Comparison of ENCODE assay signal across 14 mouse cellular contexts in genomic region chr15:97749841-97750240, GRCm38 (mm10). TPM values are rescaled to one million over a fixed set of nuclear protein-coding genes. Genes with fewer than 3 reads are reported as not detected.
A peak's percentile ranks its signal among the peaks of the same experiment; 100 is the strongest.
DNase-seq lines count a peak whose midpoint lies in the region; ATAC-seq and TF ChIP-seq lines count a peak whose summit lies in the region.
"Had no signal": no experiment of that assay in that cellular context is flagged by ENCODE, and none has a peak within 500 bp of the region (broad histone marks: within the 10 kb centered on the region; RNA-seq: fewer than 3 reads in every experiment).

No protein-coding gene starts in this region.

- no peak for ATAC-seq in forebrain, embryonic 16.5 days
- no peak for ATAC-seq in hindbrain, embryonic 11.5 days (ENCODE audit: low FRiP score)
- ATAC-seq in G1E (ENCODE audit: extremely low read depth, insufficient number of reproducible peaks, low FRiP score, poor library complexity, severe bottlenecking) = no peak
- 0 out of 2 replicates have a peak, but pooled peaks have one; percentile 2 for ATAC-seq in limb, embryonic 13.5 days (ENCODE audit: low FRiP score, low read depth)

- WGBS in forebrain, embryonic 10.5 days = 93% methylated on average over 13 of the region's 13 CpGs
- 90% methylated on average over 13 of the region's 13 CpGs for WGBS in forebrain, embryonic 16.5 days
- 90% methylated on average over 13 of the region's 13 CpGs for WGBS in hindbrain, embryonic 10.5 days
- 89% methylated on average over 13 of the region's 13 CpGs for WGBS in hindbrain, embryonic 11.5 days
- WGBS in limb, embryonic 13.5 days = 83% methylated on average over 13 of the region's 13 CpGs

- H3K27ac ChIP-seq in forebrain, embryonic 10.5 days = peak overlapping the region; percentile 45; the same call in 1 of the 2 replicates
- no peak overlapping the region for H3K27ac ChIP-seq in forebrain, embryonic 16.5 days (ENCODE audit: low read length)
- H3K27ac ChIP-seq in hindbrain, embryonic 10.5 days = peak overlapping the region; percentile 76; the same call in 1 of the 2 replicates
- H3K27ac ChIP-seq in hindbrain, embryonic 11.5 days (ENCODE audit: low read depth, low read length) = no peak overlapping the region
- H3K27ac ChIP-seq in limb, embryonic 13.5 days = peak overlapping the region; percentile 76; the same call in 1 of the 2 replicates

- DNase-seq in forebrain, embryonic 10.5 days (ENCODE audit: extremely low spot score, low spot score) = no peak
- no peak for DNase-seq in hindbrain, embryonic 10.5 days (ENCODE audit: low spot score)
- no peak for DNase-seq in hindbrain, embryonic 11.5 days (ENCODE audit: low spot score)
- no peak for DNase-seq in G1E (ENCODE audit: low spot score)
- no peak for DNase-seq in natural killer cell, adult 2 months (ENCODE audit: low spot score in 2 of 2)
- DNase-seq in adrenal gland, adult 2 months = no peak
- DNase-seq: cerebellum, postnatal 10 days; kidney, adult 18-20 months had no signal

- H3K36me3 ChIP-seq in forebrain, embryonic 10.5 days (replicated peaks) = no peaks in the 10 kb centered on the region
- no peaks in the 10 kb centered on the region for H3K36me3 ChIP-seq in forebrain, embryonic 16.5 days (ENCODE audit: control insufficient read depth, insufficient read depth)
- no peaks in the 10 kb centered on the region for H3K36me3 ChIP-seq in hindbrain, embryonic 10.5 days
- no peaks in the 10 kb centered on the region for H3K36me3 ChIP-seq in hindbrain, embryonic 11.5 days (ENCODE audit: control insufficient read depth, insufficient read depth, low read length)
- H3K36me3 ChIP-seq in G1E (replicated peaks) = peaks cover 24% of the 10 kb centered on the region
- no peaks in the 10 kb centered on the region for H3K36me3 ChIP-seq in limb, embryonic 13.5 days
- H3K36me3 ChIP-seq: stomach, embryonic 15.5 days had no signal

- peaks cover 33% of the 10 kb centered on the region for H3K4me1 ChIP-seq in forebrain, embryonic 10.5 days
- peaks cover 11% of the 10 kb centered on the region for H3K4me1 ChIP-seq in forebrain, embryonic 16.5 days (replicated peaks; ENCODE audit: control insufficient read depth, insufficient read depth, low read length)
- peaks cover 57% of the 10 kb centered on the region for H3K4me1 ChIP-seq in hindbrain, embryonic 10.5 days (replicated peaks)
- H3K4me1 ChIP-seq in hindbrain, embryonic 11.5 days (replicated peaks; ENCODE audit: control insufficient read depth, insufficient read depth, low read length) = peaks cover 2% of the 10 kb centered on the region; the same call in 1 of the 2 replicates
- peaks cover 30% of the 10 kb centered on the region for H3K4me1 ChIP-seq in G1E (ENCODE audit: insufficient read depth, low read depth, low read length)
- peaks cover 36% of the 10 kb centered on the region for H3K4me1 ChIP-seq in limb, embryonic 13.5 days

- H3K27me3 ChIP-seq in forebrain, embryonic 10.5 days (ENCODE audit: poor library complexity, severe bottlenecking) = no peaks in the 10 kb centered on the region
- H3K27me3 ChIP-seq in forebrain, embryonic 16.5 days (replicated peaks; ENCODE audit: control insufficient read depth, insufficient read depth, low read length) = no peaks in the 10 kb centered on the region
- peaks cover 11% of the 10 kb centered on the region; the same call in 1 of the 2 replicates for H3K27me3 ChIP-seq in hindbrain, embryonic 10.5 days (ENCODE audit: insufficient read depth, poor library complexity, severe bottlenecking)
- no peaks in the 10 kb centered on the region for H3K27me3 ChIP-seq in hindbrain, embryonic 11.5 days (ENCODE audit: control insufficient read depth, insufficient read depth, low read length)
- H3K27me3 ChIP-seq in G1E (ENCODE audit: insufficient read depth, low read length) = peaks cover 34% of the 10 kb centered on the region; the same call in 1 of the 2 replicates
- H3K27me3 ChIP-seq in limb, embryonic 13.5 days = no peaks in the 10 kb centered on the region
- H3K27me3 ChIP-seq: limb, embryonic 15.5 days; stomach, embryonic 15.5 days had no signal

- no peak overlapping the region for H3K9ac ChIP-seq in forebrain, embryonic 16.5 days (replicated peaks; ENCODE audit: low read depth, low read length)
- H3K9ac ChIP-seq in hindbrain, embryonic 11.5 days (ENCODE audit: low read depth, low read length) = no peak overlapping the region
- 0 out of 2 replicates have a peak overlapping the region, but pooled peaks have one; percentile 13 for H3K9ac ChIP-seq in limb, embryonic 13.5 days
- H3K9ac ChIP-seq: limb, embryonic 15.5 days; stomach, embryonic 15.5 days had no signal

- no peak overlapping the region for H3K4me2 ChIP-seq in forebrain, embryonic 16.5 days (ENCODE audit: low read length)
- H3K4me2 ChIP-seq in hindbrain, embryonic 11.5 days (replicated peaks; ENCODE audit: low read depth, low read length) = no peak overlapping the region
- H3K4me2 ChIP-seq in limb, embryonic 13.5 days (replicated peaks) = 0 out of 2 replicates have a peak overlapping the region, but pooled peaks have one; percentile 34
- H3K4me2 ChIP-seq: stomach, embryonic 15.5 days had no signal

- H3K9me3 ChIP-seq in forebrain, embryonic 10.5 days = no peaks in the 10 kb centered on the region
- no peaks in the 10 kb centered on the region for H3K9me3 ChIP-seq in forebrain, embryonic 16.5 days (ENCODE audit: control insufficient read depth, low read length)
- no peaks in the 10 kb centered on the region for H3K9me3 ChIP-seq in hindbrain, embryonic 10.5 days
- H3K9me3 ChIP-seq in hindbrain, embryonic 11.5 days (ENCODE audit: control insufficient read depth, low read length) = no peaks in the 10 kb centered on the region
- H3K9me3 ChIP-seq in G1E (replicated peaks) = no peaks in the 10 kb centered on the region
- no peaks in the 10 kb centered on the region for H3K9me3 ChIP-seq in limb, embryonic 13.5 days
- H3K9me3 ChIP-seq: limb, embryonic 15.5 days; megakaryocyte, embryonic 14.5 days; stomach, embryonic 15.5 days had no signal

- no peak overlapping the region for H3K4me3 ChIP-seq in forebrain, embryonic 10.5 days
- H3K4me3 ChIP-seq in forebrain, embryonic 16.5 days (replicated peaks; ENCODE audit: low read length) = no peak overlapping the region
- no peak overlapping the region for H3K4me3 ChIP-seq in hindbrain, embryonic 10.5 days
- no peak overlapping the region for H3K4me3 ChIP-seq in hindbrain, embryonic 11.5 days (ENCODE audit: low read depth, low read length)
- peak overlapping the region; percentile 21; the same call in 1 of the 2 replicates for H3K4me3 ChIP-seq in G1E (ENCODE audit: low read depth, low read length)
- no peak overlapping the region for H3K4me3 ChIP-seq in limb, embryonic 13.5 days
- H3K4me3 ChIP-seq: limb, embryonic 15.5 days; stomach, embryonic 15.5 days had no signal

- no peak for TF ChIP-seq CTCF in G1E (IDR thresholded peaks at IDR 0.05; ENCODE audit: low read depth, low read length)

RNA-seq across cellular contexts. Expression of gene Rapgef3, which starts 17.9 kb away (rescaled TPM):
- polyA plus RNA-seq in forebrain, embryonic 10.5 days (2016; fragmentation: Nextera tagmentation; extraction: Ambion mirVana) = 5.4 and 6.3 TPM in 2 replicates
- 8.9 and 13.3 TPM in 2 replicates for polyA plus RNA-seq in forebrain, embryonic 16.5 days (2015; fragmentation: Nextera tagmentation; extraction: Ambion mirVana)
- polyA plus RNA-seq in hindbrain, embryonic 10.5 days (2016; fragmentation: Nextera tagmentation; extraction: Ambion mirVana) = 6.2 and 6.7 TPM in 2 replicates
- polyA plus RNA-seq in hindbrain, embryonic 11.5 days (2014; fragmentation: Nextera tagmentation; extraction: Ambion mirVana) = 3.6 and 4.0 TPM in 2 replicates
- total RNA-seq in G1E (2014; fragmentation: Nextera tagmentation) (not detected in 2 replicates), G1E (2017) (under 0.01 and 0.05 TPM in 2 replicates)
- polyA plus RNA-seq in G1E (2012) = 0.23 and 0.25 TPM in 2 replicates
- 10.9 and 11.2 TPM in 2 replicates for polyA plus RNA-seq in limb, embryonic 13.5 days (2015; fragmentation: Nextera tagmentation; extraction: Ambion mirVana)
- 10 to 100 TPM; 13.4 to 18.6 TPM for total RNA-seq in adrenal gland, adult 2 months (2021)
- 44.5 and 52.6 TPM in 2 replicates for polyA plus RNA-seq in adrenal gland, adult 2 months (2012; rRNA removed)

RNA-seq across cellular contexts. Expression of gene Endou, which starts 18.7 kb away (rescaled TPM):
- polyA plus RNA-seq in forebrain, embryonic 10.5 days (2016; fragmentation: Nextera tagmentation; extraction: Ambion mirVana) = 0.11 and 0.12 TPM in 2 replicates
- polyA plus RNA-seq in forebrain, embryonic 16.5 days (2015; fragmentation: Nextera tagmentation; extraction: Ambion mirVana) = 0.18 and 0.42 TPM in 2 replicates
- 0.07 and 0.08 TPM in 2 replicates for polyA plus RNA-seq in hindbrain, embryonic 10.5 days (2016; fragmentation: Nextera tagmentation; extraction: Ambion mirVana)
- polyA plus RNA-seq in hindbrain, embryonic 11.5 days (2014; fragmentation: Nextera tagmentation; extraction: Ambion mirVana) = 0.11 TPM in 1 of 2 replicates, not detected in the other
- total RNA-seq in G1E (2014; fragmentation: Nextera tagmentation) (not detected in 2 replicates), G1E (2017) (0.05 and 0.17 TPM in 2 replicates)
- not detected in 2 replicates for polyA plus RNA-seq in G1E (2012)
- 2.7 and 3.0 TPM in 2 replicates for polyA plus RNA-seq in limb, embryonic 13.5 days (2015; fragmentation: Nextera tagmentation; extraction: Ambion mirVana)
- under 1 TPM; 0.35 to 0.66 TPM for total RNA-seq in adrenal gland, adult 2 months (2021)
- 0.38 and 0.66 TPM in 2 replicates for polyA plus RNA-seq in adrenal gland, adult 2 months (2012; rRNA removed)
- polyA plus RNA-seq: neural tube, embryonic 14.5 days had no signal

RNA-seq across cellular contexts. Expression of gene Slc48a1, which starts 28.5 kb away (rescaled TPM):
- 28.7 and 32.2 TPM in 2 replicates for polyA plus RNA-seq in forebrain, embryonic 10.5 days (2016; fragmentation: Nextera tagmentation; extraction: Ambion mirVana)
- 72.9 and 78.2 TPM in 2 replicates for polyA plus RNA-seq in forebrain, embryonic 16.5 days (2015; fragmentation: Nextera tagmentation; extraction: Ambion mirVana)
- polyA plus RNA-seq in hindbrain, embryonic 10.5 days (2016; fragmentation: Nextera tagmentation; extraction: Ambion mirVana) = 28.8 and 31.3 TPM in 2 replicates
- polyA plus RNA-seq in hindbrain, embryonic 11.5 days (2014; fragmentation: Nextera tagmentation; extraction: Ambion mirVana) = 28.1 and 28.4 TPM in 2 replicates
- total RNA-seq in G1E (2014; fragmentation: Nextera tagmentation) = 210 and 256 TPM in 2 replicates
- total RNA-seq in G1E (2017) = 108 and 116 TPM in 2 replicates
- polyA plus RNA-seq in G1E (2012) = 113 and 125 TPM in 2 replicates
- polyA plus RNA-seq in limb, embryonic 13.5 days (2015; fragmentation: Nextera tagmentation; extraction: Ambion mirVana) = 39.5 and 41.7 TPM in 2 replicates
- 100 to 1,000 TPM; 116 to 158 TPM for total RNA-seq in adrenal gland, adult 2 months (2021)
- polyA plus RNA-seq in adrenal gland, adult 2 months (2012; rRNA removed) = 204 and 217 TPM in 2 replicates

RNA-seq across cellular contexts. Expression of gene Rpap3, which starts 44.2 kb away (rescaled TPM):
- polyA plus RNA-seq in forebrain, embryonic 10.5 days (2016; fragmentation: Nextera tagmentation; extraction: Ambion mirVana) = 40.7 and 41.9 TPM in 2 replicates
- polyA plus RNA-seq in forebrain, embryonic 16.5 days (2015; fragmentation: Nextera tagmentation; extraction: Ambion mirVana) = 31.7 and 35.5 TPM in 2 replicates
- polyA plus RNA-seq in hindbrain, embryonic 10.5 days (2016; fragmentation: Nextera tagmentation; extraction: Ambion mirVana) = 29.7 and 33.5 TPM in 2 replicates
- 44.1 and 49.2 TPM in 2 replicates for polyA plus RNA-seq in hindbrain, embryonic 11.5 days (2014; fragmentation: Nextera tagmentation; extraction: Ambion mirVana)
- 14.6 and 19.8 TPM in 2 replicates for total RNA-seq in G1E (2014; fragmentation: Nextera tagmentation)
- 31.2 and 37.8 TPM in 2 replicates for total RNA-seq in G1E (2017)
- polyA plus RNA-seq in G1E (2012) = 17.8 and 21.6 TPM in 2 replicates
- polyA plus RNA-seq in limb, embryonic 13.5 days (2015; fragmentation: Nextera tagmentation; extraction: Ambion mirVana) = 27.5 and 30.8 TPM in 2 replicates
- total RNA-seq in adrenal gland, adult 2 months (2021) = 10 to 100 TPM; 14.6 to 22.9 TPM
- 1.1 and 1.2 TPM in 2 replicates for polyA plus RNA-seq in adrenal gland, adult 2 months (2012; rRNA removed)

Comparison
In these comparisons a context has a peak if more than half of its experiments do, and no peak if none do; other contexts are left out.
1. H3K27ac ChIP-seq: peak in forebrain, embryonic 10.5 days (single experiment), hindbrain, embryonic 10.5 days (single experiment) and limb, embryonic 13.5 days (single experiment); none in forebrain, embryonic 16.5 days (single experiment) and hindbrain, embryonic 11.5 days (single experiment).